Mouse (Mus musculus) neural tube, embryonic 14.5 days (tissue): Measurements from ENCODE around the gene Snrnp40. TPM values are rescaled to one million over a fixed set of nuclear protein-coding genes. Genes with fewer than 3 reads are reported as not detected.

Experiments
- ATAC-seq: fragments of 200-750 bp; cut with Nextera tagmentation; 2 replicates; pipeline ENCODE4 v1.8.0; 2017; ENCODE audit warnings: low read depth, mild to moderate bottlenecking, moderate TSS enrichment, moderate library complexity
- H3K27ac ChIP-seq: fragments of 300-500 bp; sonication (generic); 2 replicates; pipeline ENCODE4 v1.5.1; 2014; ENCODE audit warnings: low read depth, mild to moderate bottlenecking, control low read depth, low read length, moderate library complexity, mixed read lengths
- H3K27me3 ChIP-seq: fragments of 300-500 bp; sonication (generic); 2 replicates; pipeline ENCODE4 v1.6.1; 2014; ENCODE audit warnings: low read length; ENCODE audit not compliant: control insufficient read depth, insufficient read depth
- H3K36me3 ChIP-seq: fragments of 300-500 bp; sonication (generic); 2 replicates; pipeline ENCODE4 v1.6.1; 2014; ENCODE audit warnings: low read length, mixed read lengths; ENCODE audit not compliant: control insufficient read depth, insufficient read depth
- H3K4me1 ChIP-seq: fragments of 300-500 bp; sonication (generic); 2 replicates; pipeline ENCODE4 v1.6.1; 2014; ENCODE audit warnings: low read length; ENCODE audit not compliant: control insufficient read depth, insufficient read depth
- H3K4me2 ChIP-seq: fragments of 300-500 bp; sonication (generic); 2 replicates; pipeline ENCODE4 v1.6.1; 2014; ENCODE audit warnings: mild to moderate bottlenecking, low read depth, low read length, control low read depth
- H3K4me3 ChIP-seq: fragments of 300-500 bp; sonication (generic); 2 replicates; pipeline ENCODE4 v1.5.1; 2014; ENCODE audit warnings: low read depth, low read length, control low read depth, mixed read lengths
- H3K9ac ChIP-seq: fragments of 300-500 bp; sonication (generic); replicated peaks from 2 replicates; pipeline ENCODE4 v1.6.1; 2014; ENCODE audit warnings: low read depth, mild to moderate bottlenecking, control low read depth, low read length, mixed read lengths
- H3K9me3 ChIP-seq: fragments of 300-500 bp; sonication (generic); 2 replicates; pipeline ENCODE4 v1.6.1; 2016; ENCODE audit warnings: low read length; ENCODE audit not compliant: control insufficient read depth
- WGBS: fragments of 180-500 bp; shearing (Covaris S2); extraction: QIAGEN DNeasy Blood & Tissue Kit; methylation state at CpG from one replicate; pipeline ENCODE4 v1.1.7; 2014; 5-methylcytosine and 5-hydroxymethylcytosine counted together
- polyA plus RNA-seq: library from polyadenylated mRNA; unstranded; fragments of >200 nt; fragmentation: Nextera tagmentation; extraction: Ambion mirVana; gene quantifications from 2 replicates; pipeline ENCODE4 v1.2.1, GENCODE M21; 2014

The Snrnp40 gene
- polyA plus RNA-seq, 1 experiment from 2014 or later: 102 TPM

- no peak overlapping the region for H3K4me3 ChIP-seq
- H3K9me3 ChIP-seq: no peaks in the 10 kb centered on the region
- no peaks in the 10 kb centered on the region for H3K27me3 ChIP-seq
- no peak overlapping the region for H3K9ac ChIP-seq
- H3K36me3 ChIP-seq: peaks cover 21% of the 10 kb centered on the region
- WGBS: 61% methylated on average over 3 of the region's 3 CpGs
- peaks cover 3% of the 10 kb centered on the region; the same call in 1 of the 2 replicates for H3K4me1 ChIP-seq
- H3K27ac ChIP-seq: no peak overlapping the region
- no peak for ATAC-seq
- H3K4me2 ChIP-seq: no peak overlapping the region
Measured at GRCm38 (mm10) chr4:130391265-130391664, 31.3 kb downstream of the Snrnp40 start.

Other genes with a start within 250 kb of the Snrnp40 start
- gene Hcrtr1, start 220.8 kb upstream of the Snrnp40 start, polyA plus RNA-seq: 1.2 and 1.8 TPM in 2 replicates
- gene Tinagl1, start 185.0 kb upstream of the Snrnp40 start, polyA plus RNA-seq: 0.79 and 4.7 TPM in 2 replicates
- not detected in 2 replicates for gene Gm853, start 137.7 kb upstream of the Snrnp40 start, polyA plus RNA-seq
- gene Serinc2, start 80.9 kb upstream of the Snrnp40 start, polyA plus RNA-seq: 34.8 and 36.4 TPM in 2 replicates
- 193 and 278 TPM in 2 replicates for gene Fabp3, start 51.5 kb upstream of the Snrnp40 start, polyA plus RNA-seq
- 0.99 and 1.8 TPM in 2 replicates for gene Gm10570, start 51.5 kb upstream of the Snrnp40 start, polyA plus RNA-seq
- gene Zcchc17, start 189 bp upstream of the Snrnp40 start, polyA plus RNA-seq: 97.0 and 98.1 TPM in 2 replicates
- 17.4 and 19.9 TPM in 2 replicates for gene Nkain1, start 214.0 kb downstream of the Snrnp40 start, polyA plus RNA-seq